Mouse (Mus musculus) brain, embryonic 18.5 days (tissue): ENCODE data around the gene Arhgap24.

ENCODE experiments used
- DNase-seq: peaks from one replicate; pipeline ENCODE4 v3.0.0-alpha.2; 2012; ENCODE audit warnings: low read depth, low spot score

Arhgap24 gene

GRCm38 (mm10) chr5:102670731-102671345 lies 189.6 kb downstream of the Arhgap24 start:
- no peak for DNase-seq

- no peak for DNase-seq
Observed at GRCm38 (mm10) chr5:102675326-102675725, 194.1 kb downstream of the Arhgap24 start.

- DNase-seq = no peak
Observed at GRCm38 (mm10) chr5:102677176-102677575, 196.0 kb downstream of the Arhgap24 start.

- no peak for DNase-seq
Observed at GRCm38 (mm10) chr5:102687673-102688072, 206.5 kb downstream of the Arhgap24 start.

- DNase-seq = peak; percentile 70
Observed at GRCm38 (mm10) chr5:102692487-102692886, 211.3 kb downstream of the Arhgap24 start.

- no peak for DNase-seq
Observed at GRCm38 (mm10) chr5:102693192-102693591, 212.0 kb downstream of the Arhgap24 start.

GRCm38 (mm10) chr5:102693871-102694270 lies 212.7 kb downstream of the Arhgap24 start:
- no peak for DNase-seq

GRCm38 (mm10) chr5:102697784-102698183 lies 216.6 kb downstream of the Arhgap24 start:
- DNase-seq = no peak

- no peak for DNase-seq
Observed at GRCm38 (mm10) chr5:102698396-102698795, 217.2 kb downstream of the Arhgap24 start.

- no peak for DNase-seq
Observed at GRCm38 (mm10) chr5:102698891-102699290, 217.7 kb downstream of the Arhgap24 start.

GRCm38 (mm10) chr5:102702581-102702980 lies 221.4 kb downstream of the Arhgap24 start:
- no peak for DNase-seq

GRCm38 (mm10) chr5:102703325-102704099 lies 222.3 kb downstream of the Arhgap24 start:
- DNase-seq = no peak

GRCm38 (mm10) chr5:102705170-102705569 lies 224.0 kb downstream of the Arhgap24 start:
- DNase-seq = no peak

GRCm38 (mm10) chr5:102710336-102710735 lies 229.1 kb downstream of the Arhgap24 start:
- no peak for DNase-seq

GRCm38 (mm10) chr5:102719368-102719972 lies 238.3 kb downstream of the Arhgap24 start:
- no peak for DNase-seq

GRCm38 (mm10) chr5:102723558-102723957 lies 242.4 kb downstream of the Arhgap24 start:
- DNase-seq = no peak

GRCm38 (mm10) chr5:102724813-102725348 lies 243.7 kb downstream of the Arhgap24 start:
- DNase-seq = no peak

- DNase-seq = no peak
Observed at GRCm38 (mm10) chr5:102725365-102725764, 244.2 kb downstream of the Arhgap24 start.

- DNase-seq = no peak
Observed at GRCm38 (mm10) chr5:102726985-102727384, 245.8 kb downstream of the Arhgap24 start.

- DNase-seq = no peak
Observed at GRCm38 (mm10) chr5:102728531-102728930, 247.3 kb downstream of the Arhgap24 start.

GRCm38 (mm10) chr5:102729476-102729875 lies 248.3 kb downstream of the Arhgap24 start:
- DNase-seq = no peak

GRCm38 (mm10) chr5:102736131-102736530 lies 254.9 kb downstream of the Arhgap24 start:
- no peak for DNase-seq
